Mouse (Mus musculus): ENCODE measurements around the gene Mfap1b. TPM values are rescaled to one million over a fixed set of nuclear protein-coding genes. Genes with fewer than 3 reads are reported as not detected.

Gene Mfap1b
- polyA plus RNA-seq, 1 experiment, result 2.0 TPM

DNA sequence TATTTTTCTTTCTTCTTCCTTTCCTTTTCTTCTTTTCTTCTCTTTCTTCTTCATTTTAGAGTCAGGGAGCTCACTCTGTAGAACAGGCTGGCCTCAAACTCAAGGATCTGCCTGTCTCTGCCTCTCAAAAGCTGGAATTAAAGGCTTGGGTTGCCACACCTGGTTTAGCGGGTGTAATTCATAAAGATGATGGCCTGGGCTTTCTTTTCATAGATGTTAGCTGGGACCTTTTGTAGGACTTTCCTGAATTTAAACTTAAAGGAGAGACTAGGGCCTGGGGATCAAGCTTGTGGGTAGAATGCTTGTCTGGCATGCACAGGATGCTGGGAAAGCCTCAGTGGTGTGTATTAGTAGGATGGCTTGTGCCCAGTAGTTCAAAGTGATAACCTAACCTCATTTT lies 29.7 kb downstream of the Mfap1b start, which contains the start of gene Ell3:
Gene Ell3 (minus strand): TSS at position 101 of the 400 bp plus-strand sequence.
- peaks cover 3% of the 10 kb centered on the region for H3K36me3 ChIP-seq (ENCODE audit: control insufficient read depth, insufficient read depth, low read length)
- no peak within 1 kb of the TSS for H3K27ac ChIP-seq (ENCODE audit: insufficient read depth, low read length)
- no peak for DNase-seq (ENCODE audit: low read depth in 1 of 2, low spot score in 2 of 2)
- TF ChIP-seq CTCF (IDR thresholded peaks at IDR 0.05; ENCODE audit: extremely low read depth, insufficient read depth, insufficient read length, insufficient replicate concordance), result no peak
- TF ChIP-seq POLR2A (IDR thresholded peaks at IDR 0.05; ENCODE audit: low read depth, low read length), result no peak
- no peak within 1 kb of the TSS for H3K4me3 ChIP-seq (ENCODE audit: extremely low read depth, insufficient read depth, insufficient read length)
- H3K27me3 ChIP-seq (ENCODE audit: control insufficient read depth, insufficient read depth, low read length), result no peaks in the 10 kb centered on the region
- whole genome bisulfite sequencing, result 91% methylated on average over 1 of the region's 1 CpGs
- H3K4me1 ChIP-seq (ENCODE audit: control insufficient read depth, insufficient read depth, insufficient read length), result peaks cover 5% of the 10 kb centered on the region; the same call in 1 of the 2 replicates

- peak in 1 of 2 experiments; percentile 8 for DNase-seq (ENCODE audit: low read depth in 1 of 2, low spot score in 2 of 2)
- WGBS, result 6% methylated on average over 8 of the region's 8 CpGs
- H3K4me3 ChIP-seq (ENCODE audit: extremely low read depth, insufficient read depth, insufficient read length), result peak overlapping the region; percentile 69; the same call in 1 of the 2 replicates
- H3K36me3 ChIP-seq (ENCODE audit: control insufficient read depth, insufficient read depth, low read length), result peaks cover 7% of the 10 kb centered on the region
- H3K4me1 ChIP-seq (ENCODE audit: control insufficient read depth, insufficient read depth, insufficient read length), result peaks cover 5% of the 10 kb centered on the region; the same call in 1 of the 2 replicates
- no peaks in the 10 kb centered on the region for H3K27me3 ChIP-seq (ENCODE audit: control insufficient read depth, insufficient read depth, low read length)
- no peak for TF ChIP-seq POLR2A (IDR thresholded peaks at IDR 0.05; ENCODE audit: low read depth, low read length)
- peak overlapping the region; percentile 58 for H3K27ac ChIP-seq (ENCODE audit: insufficient read depth, low read length)
These were observed 30.9 kb downstream of the Mfap1b start for GRCm38 (mm10) chr2:121443068-121443349.

GRCm38 (mm10) chr2:121442259-121443067 lies 31.4 kb downstream of the Mfap1b start:
- TF ChIP-seq CTCF (IDR thresholded peaks at IDR 0.05; ENCODE audit: extremely low read depth, insufficient read depth, insufficient read length, insufficient replicate concordance) (no peak), POLR2A (IDR thresholded peaks at IDR 0.05; ENCODE audit: low read depth, low read length) (no peak)
- Histone ChIP-seq H3K4me3 (ENCODE audit: extremely low read depth, insufficient read depth, insufficient read length) (peak overlapping the region; percentile 69), H3K27me3 (ENCODE audit: control insufficient read depth, insufficient read depth, low read length) (no peaks in the 10 kb centered on the region), H3K36me3 (ENCODE audit: control insufficient read depth, insufficient read depth, low read length) (peaks cover 11% of the 10 kb centered on the region), H3K27ac (ENCODE audit: insufficient read depth, low read length) (peak overlapping the region; percentile 58), H3K4me1 (ENCODE audit: control insufficient read depth, insufficient read depth, insufficient read length) (peaks cover 5% of the 10 kb centered on the region; the same call in 1 of the 2 replicates)
- WGBS, result 1% methylated on average over 30 of the region's 30 CpGs
- DNase-seq (ENCODE audit: low read depth in 1 of 2, low spot score in 2 of 2), result peak; percentile 53 to 81

GRCm38 (mm10) chr2:121441800-121442199 lies 32.1 kb downstream of the Mfap1b start:
- TF ChIP-seq CTCF (IDR thresholded peaks at IDR 0.05; ENCODE audit: extremely low read depth, insufficient read depth, insufficient read length, insufficient replicate concordance), result no peak
- TF ChIP-seq POLR2A (IDR thresholded peaks at IDR 0.05; ENCODE audit: low read depth, low read length), result no peak
- Histone ChIP-seq H3K27me3 (ENCODE audit: control insufficient read depth, insufficient read depth, low read length) (no peaks in the 10 kb centered on the region), H3K4me1 (ENCODE audit: control insufficient read depth, insufficient read depth, insufficient read length) (peaks cover 5% of the 10 kb centered on the region; the same call in 1 of the 2 replicates), H3K4me3 (ENCODE audit: extremely low read depth, insufficient read depth, insufficient read length) (peak overlapping the region; percentile 69), H3K27ac (ENCODE audit: insufficient read depth, low read length) (peak overlapping the region; percentile 57), H3K36me3 (ENCODE audit: control insufficient read depth, insufficient read depth, low read length) (peaks cover 11% of the 10 kb centered on the region)
- 14% methylated on average over 11 of the region's 11 CpGs for WGBS
- DNase-seq (ENCODE audit: low read depth in 1 of 2, low spot score in 2 of 2), result peak; percentile 74 to 76

DNA sequence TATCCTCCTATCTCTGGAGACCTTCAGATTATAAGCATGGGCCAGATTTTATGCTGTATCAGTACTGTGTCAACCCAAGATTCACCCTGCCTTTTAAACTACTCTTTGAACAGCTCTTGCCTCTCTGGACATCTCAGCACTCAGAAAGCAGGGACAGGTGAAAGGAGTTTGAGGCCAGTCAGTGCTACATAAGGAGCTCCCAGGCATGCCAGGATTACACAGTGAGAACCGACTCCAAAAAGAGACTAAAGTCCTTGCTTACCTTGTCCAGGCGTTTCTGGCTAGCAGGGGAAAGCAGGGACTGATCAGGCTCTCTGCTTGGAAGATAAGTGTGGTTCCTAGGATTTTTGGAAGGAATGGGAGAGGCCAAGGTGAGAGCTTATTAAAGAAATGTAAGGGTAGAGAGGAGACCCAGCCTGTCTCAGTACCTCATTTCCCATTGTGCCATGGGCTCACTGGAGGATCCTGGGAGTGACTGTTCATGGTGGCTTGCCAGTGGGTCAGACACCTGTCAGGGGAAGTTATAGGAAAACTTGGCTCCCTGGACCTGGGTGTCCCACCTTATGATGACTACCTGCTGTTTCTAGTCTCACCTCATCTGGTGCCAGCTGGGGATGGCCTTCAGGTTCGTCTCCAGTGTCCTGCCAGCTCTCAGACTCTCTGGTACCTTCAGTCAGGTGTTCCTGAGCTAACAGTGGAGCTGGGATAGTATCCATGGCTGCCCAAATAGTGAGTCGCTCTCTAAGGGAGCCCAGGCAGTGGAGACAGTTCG lies 32.8 kb downstream of the Mfap1b start:
- peaks cover 5% of the 10 kb centered on the region; the same call in 1 of the 2 replicates for H3K4me1 ChIP-seq (ENCODE audit: control insufficient read depth, insufficient read depth, insufficient read length)
- no peak overlapping the region for H3K4me3 ChIP-seq (ENCODE audit: extremely low read depth, insufficient read depth, insufficient read length)
- H3K27ac ChIP-seq (ENCODE audit: insufficient read depth, low read length), result no peak overlapping the region
- H3K27me3 ChIP-seq (ENCODE audit: control insufficient read depth, insufficient read depth, low read length), result no peaks in the 10 kb centered on the region
- H3K36me3 ChIP-seq (ENCODE audit: control insufficient read depth, insufficient read depth, low read length), result peaks cover 12% of the 10 kb centered on the region
- no peak for TF ChIP-seq POLR2A (IDR thresholded peaks at IDR 0.05; ENCODE audit: low read depth, low read length)
- no peak for TF ChIP-seq CTCF (IDR thresholded peaks at IDR 0.05; ENCODE audit: extremely low read depth, insufficient read depth, insufficient read length, insufficient replicate concordance)
- DNase-seq (ENCODE audit: low read depth in 1 of 2, low spot score in 2 of 2), result no peak
- WGBS, result 74% methylated on average over 5 of the region's 5 CpGs

GRCm38 (mm10) chr2:121439746-121440145 lies 34.1 kb downstream of the Mfap1b start:
- no peak for DNase-seq (ENCODE audit: low read depth in 1 of 2, low spot score in 2 of 2)
- 84% methylated on average over 4 of the region's 4 CpGs for WGBS
- no peak for TF ChIP-seq POLR2A (IDR thresholded peaks at IDR 0.05; ENCODE audit: low read depth, low read length)
- no peak for TF ChIP-seq CTCF (IDR thresholded peaks at IDR 0.05; ENCODE audit: extremely low read depth, insufficient read depth, insufficient read length, insufficient replicate concordance)
- H3K4me1 ChIP-seq (ENCODE audit: control insufficient read depth, insufficient read depth, insufficient read length), result peaks cover 5% of the 10 kb centered on the region; the same call in 1 of the 2 replicates
- peaks cover 19% of the 10 kb centered on the region for H3K36me3 ChIP-seq (ENCODE audit: control insufficient read depth, insufficient read depth, low read length)
- no peak overlapping the region for H3K4me3 ChIP-seq (ENCODE audit: extremely low read depth, insufficient read depth, insufficient read length)
- H3K27me3 ChIP-seq (ENCODE audit: control insufficient read depth, insufficient read depth, low read length), result no peaks in the 10 kb centered on the region
- no peak overlapping the region for H3K27ac ChIP-seq (ENCODE audit: insufficient read depth, low read length)
